Mouse (Mus musculus) urinary bladder, postnatal 14 days (tissue): ENCODE results near the gene Cdh11.

Source experiments
- DNase-seq: peaks from one replicate; pipeline ENCODE4 v3.0.0; 2021; ENCODE audit warnings: low spot score

Gene Cdh11

GRCm38 (mm10) chr8:102785592-102786416, at the start of gene Cdh11:
Gene Cdh11, minus strand, starts transcription at chr8:102785642.
- no peak for DNase-seq

DNA sequence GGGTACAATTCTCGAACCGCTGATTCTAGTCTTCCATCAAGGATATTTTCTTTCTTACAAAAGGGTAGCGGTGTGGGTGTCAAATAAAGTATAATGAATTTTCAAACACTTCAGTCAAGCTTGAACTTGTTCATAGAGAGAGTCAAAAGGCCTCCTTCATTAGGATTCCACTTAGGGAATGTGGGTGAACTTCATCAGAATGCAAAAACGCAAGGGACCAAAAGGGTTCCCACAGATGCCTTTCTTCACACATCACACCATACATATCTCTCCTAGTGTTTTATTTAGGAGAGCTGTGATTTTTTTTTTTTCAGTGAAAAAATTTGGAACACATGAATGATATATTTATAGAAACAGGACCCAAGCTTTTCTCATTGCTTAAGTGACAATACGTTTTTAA, 28.5 kb upstream of the Cdh11 start:
- no peak for DNase-seq

- no peak for DNase-seq
Measured at GRCm38 (mm10) chr8:102790303-102790702, 4.9 kb upstream of the Cdh11 start.

DNA sequence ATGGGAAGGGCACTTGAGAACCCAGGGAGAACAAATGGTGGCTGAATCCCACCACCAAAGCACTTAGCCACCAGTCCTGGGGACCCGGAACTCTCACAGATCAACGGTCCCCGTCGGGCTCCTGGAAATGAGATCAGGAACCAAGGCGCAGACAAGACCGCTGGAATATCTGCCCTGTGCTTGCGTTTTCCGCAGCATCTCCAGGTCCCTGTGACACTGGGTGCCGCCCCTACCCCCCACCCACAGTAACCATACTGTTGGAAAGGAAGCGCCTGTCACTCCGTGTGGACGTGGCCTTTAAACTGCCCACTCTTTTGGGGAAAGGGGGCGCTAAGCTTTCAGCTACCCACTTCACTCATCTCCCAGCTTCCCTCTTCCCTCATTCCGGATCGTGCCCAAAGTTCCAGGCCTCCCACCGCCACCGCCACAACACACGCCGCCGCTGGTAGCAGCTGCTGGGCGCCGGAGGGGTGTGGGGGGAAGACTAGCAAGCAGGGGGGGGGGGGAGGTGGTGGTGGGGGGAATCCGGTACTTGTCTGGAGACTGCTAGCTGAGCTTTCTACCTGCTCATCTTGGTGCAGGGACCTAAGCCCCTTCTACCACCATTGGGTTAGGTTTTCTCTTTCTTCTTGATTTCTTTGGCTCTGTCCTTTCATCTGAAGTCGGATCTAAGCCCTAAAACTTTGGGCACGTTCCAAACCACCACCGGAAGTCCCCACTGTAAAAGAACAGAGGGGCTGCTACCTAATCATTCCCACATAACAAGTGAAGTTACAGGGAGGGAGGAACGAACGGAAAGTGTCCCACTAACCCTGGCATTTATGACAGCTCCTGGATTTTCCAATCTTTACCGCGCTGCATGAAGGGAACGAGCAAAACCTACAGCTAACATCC, 1.3 kb upstream of the Cdh11 start:
- DNase-seq = no peak

GRCm38 (mm10) chr8:102784835-102785455, 497 bp downstream of the Cdh11 start:
- peak; percentile 65 for DNase-seq

GRCm38 (mm10) chr8:102783821-102784591, 1.4 kb downstream of the Cdh11 start:
- DNase-seq = peak; percentile 47

DNA sequence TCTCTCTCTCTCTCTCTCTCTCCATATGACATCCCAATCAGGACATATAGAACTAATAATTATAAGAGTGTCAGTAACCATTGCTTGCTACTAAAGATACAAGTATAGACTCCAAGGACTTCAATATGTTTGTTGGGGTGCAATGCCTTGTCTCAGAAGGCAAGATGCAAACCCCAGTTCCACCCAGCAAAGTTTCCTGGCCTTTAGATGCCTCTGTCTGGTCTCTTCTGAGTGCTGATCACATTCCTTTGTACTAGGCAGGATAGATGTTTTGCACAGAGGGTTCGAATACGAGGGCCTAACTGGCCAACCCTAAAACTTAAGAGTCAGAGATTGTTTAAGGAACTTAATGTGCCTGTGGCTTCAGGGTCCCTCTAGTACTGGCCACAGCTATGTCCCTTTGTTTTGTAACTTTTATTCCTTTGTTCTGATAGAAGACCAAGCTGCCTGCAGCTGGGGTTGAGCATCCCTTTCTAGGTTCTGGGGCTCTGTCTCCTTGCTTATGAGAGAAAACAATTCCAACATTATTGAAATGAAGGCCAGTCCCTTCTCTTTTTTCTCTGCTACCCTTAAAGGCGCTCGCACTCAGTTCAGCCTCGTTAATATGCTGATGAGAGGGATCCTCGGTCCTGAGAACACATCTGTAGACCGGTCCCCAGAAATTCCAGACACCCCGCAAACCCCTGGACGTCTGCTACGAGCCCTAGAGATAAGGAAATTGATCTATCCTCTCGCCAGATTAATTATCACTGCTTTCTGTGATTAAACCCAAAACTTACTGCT, 2.5 kb downstream of the Cdh11 start:
- DNase-seq = no peak

GRCm38 (mm10) chr8:102780899-102781298, 4.5 kb downstream of the Cdh11 start:
- peak; percentile 65 for DNase-seq

DNA sequence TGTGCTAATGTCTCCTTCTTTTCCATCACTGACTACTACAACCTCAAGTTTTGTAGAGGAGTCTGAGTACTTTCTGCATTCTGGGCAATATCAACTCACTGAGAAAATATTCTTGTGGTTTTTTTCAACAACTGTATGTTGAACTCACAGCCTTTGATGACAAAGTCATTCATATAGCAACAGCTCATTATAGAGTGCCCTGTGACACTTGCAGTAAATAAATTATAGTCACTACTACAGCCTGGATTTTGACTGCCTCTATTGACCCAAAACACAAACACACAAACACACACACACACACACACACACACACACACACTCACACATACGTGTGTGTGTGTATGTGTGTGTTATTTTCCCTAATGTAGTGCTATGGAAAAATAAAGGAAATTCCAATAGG, 10.8 kb downstream of the Cdh11 start:
- DNase-seq = no peak

GRCm38 (mm10) chr8:102771456-102771855, 14.0 kb downstream of the Cdh11 start:
- DNase-seq = no peak

GRCm38 (mm10) chr8:102753839-102754238, 31.6 kb downstream of the Cdh11 start:
- no peak for DNase-seq

- no peak for DNase-seq
Measured at GRCm38 (mm10) chr8:102742940-102743339, 42.5 kb downstream of the Cdh11 start.

- no peak for DNase-seq
Measured at GRCm38 (mm10) chr8:102742008-102742591, 43.3 kb downstream of the Cdh11 start.

DNA sequence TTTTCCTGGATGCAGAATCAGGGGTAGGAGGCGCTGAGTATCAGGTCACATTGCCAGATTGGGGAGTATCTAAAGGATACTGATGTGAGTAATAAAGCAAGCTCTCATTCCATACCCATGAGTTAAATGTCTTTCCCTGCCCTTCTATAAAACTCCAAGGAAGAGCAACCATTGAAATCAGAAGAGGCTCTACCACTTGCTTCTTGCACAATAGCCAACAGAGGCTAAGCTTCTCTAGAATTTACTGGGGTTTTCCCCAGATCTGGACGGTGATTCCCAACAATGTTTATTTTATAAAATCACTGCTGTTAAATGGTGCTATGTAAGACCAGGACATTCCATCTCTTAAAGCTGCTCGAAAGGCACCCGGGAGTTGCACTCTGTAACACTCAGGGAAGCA, 44.5 kb downstream of the Cdh11 start:
- no peak for DNase-seq

GRCm38 (mm10) chr8:102738961-102739487, 46.4 kb downstream of the Cdh11 start:
- DNase-seq = no peak

DNA sequence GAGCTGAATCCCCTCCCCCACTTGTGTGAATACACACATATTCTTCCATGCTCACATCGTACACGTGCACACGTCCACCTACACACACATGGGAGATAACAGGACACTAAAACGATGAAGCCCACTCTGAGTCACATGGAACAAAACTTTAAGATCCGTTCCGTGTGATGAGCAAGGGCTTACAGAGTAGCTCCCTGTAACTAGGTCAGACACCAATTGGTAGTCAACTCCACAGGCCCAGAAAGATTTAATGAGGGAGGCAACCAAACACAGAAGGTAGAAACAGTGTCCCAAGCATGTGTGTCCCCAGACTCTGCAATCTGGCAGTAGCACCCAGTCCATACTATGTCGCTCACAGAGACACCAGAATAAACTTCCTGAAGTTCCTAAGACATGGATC, 47.0 kb downstream of the Cdh11 start:
- DNase-seq = no peak

GRCm38 (mm10) chr8:102734419-102734818, 51.0 kb downstream of the Cdh11 start:
- no peak for DNase-seq

DNA sequence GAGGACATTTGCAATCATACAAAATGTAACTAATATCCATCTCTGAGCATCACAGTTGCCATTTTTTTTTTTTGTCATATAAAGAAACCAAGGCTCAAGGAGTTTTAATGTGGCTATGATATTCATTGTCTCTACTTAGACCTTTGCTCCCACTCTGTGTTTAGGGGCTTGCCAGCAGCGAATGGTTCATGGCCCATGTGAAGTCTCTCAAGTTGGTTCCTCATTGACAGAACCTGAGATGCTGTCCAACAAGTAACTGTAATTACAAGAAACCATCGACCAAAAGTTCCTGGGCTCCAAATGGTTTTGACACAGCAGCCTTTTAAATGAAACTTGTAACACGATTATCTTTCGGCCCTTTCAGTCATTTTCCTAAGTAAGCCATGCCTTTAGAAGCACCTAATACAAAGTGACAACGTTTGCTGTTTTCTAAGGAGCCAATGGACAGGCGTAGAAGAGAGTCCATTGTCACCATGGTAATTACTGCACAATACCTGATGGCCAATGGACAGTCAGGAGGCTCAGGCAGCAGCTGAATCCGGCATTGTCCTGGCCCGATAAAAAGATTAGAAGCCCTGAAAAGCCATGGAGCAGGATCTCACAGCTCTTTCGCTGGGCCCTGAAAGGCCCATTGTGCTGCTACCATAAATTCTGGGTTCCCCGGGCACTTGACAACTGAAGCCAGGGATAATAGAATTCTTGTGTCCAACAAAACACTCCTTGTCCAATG, 59.1 kb downstream of the Cdh11 start:
- no peak for DNase-seq

DNA sequence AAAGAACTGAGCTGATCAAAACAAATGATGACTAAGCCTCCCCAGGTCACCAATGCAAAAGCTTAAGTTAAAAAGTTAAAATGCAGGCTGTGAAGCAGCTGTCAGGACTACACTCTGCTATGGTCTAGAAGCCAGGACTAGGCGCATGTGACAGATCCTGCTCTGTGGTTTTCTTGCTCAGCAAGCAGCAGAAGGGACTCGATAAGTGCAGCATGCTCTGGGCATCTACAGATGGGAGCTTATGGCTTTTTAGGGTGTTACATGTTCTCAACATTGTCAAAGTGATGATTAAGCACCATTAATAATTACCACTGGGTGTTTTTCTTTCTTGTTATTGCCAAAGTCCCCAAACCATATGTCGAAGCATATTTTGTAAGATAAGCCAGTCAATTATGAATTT, 59.9 kb downstream of the Cdh11 start:
- DNase-seq = no peak

- no peak for DNase-seq
Measured at GRCm38 (mm10) chr8:102715956-102716355, 69.5 kb downstream of the Cdh11 start.
